In genomic region chr8:12873357-12874046, GRCm38 (mm10) we compare ENCODE assay signal across 8 mouse cellular contexts. TPM values are rescaled to one million over a fixed set of nuclear protein-coding genes. Genes with fewer than 3 reads are reported as not detected.
A peak's percentile ranks its signal among the peaks of the same experiment; 100 is the strongest.
DNase-seq lines count a peak whose midpoint lies in the region; ATAC-seq and TF ChIP-seq lines count a peak whose summit lies in the region.

Gene Mcf2l (plus strand): TSS chr8:12873806.

- H3K4me1 ChIP-seq in embryonic fibroblast, embryonic 13.5 days (ENCODE audit: control insufficient read depth, insufficient read depth, low read length) = no peaks in the 10 kb centered on the region
- peaks cover 20% of the 10 kb centered on the region for H3K4me1 ChIP-seq in lung, embryonic 15.5 days

- no peaks in the 10 kb centered on the region for H3K36me3 ChIP-seq in lung, embryonic 15.5 days

- peak within 1 kb of the TSS; percentile 83 for H3K4me2 ChIP-seq in lung, embryonic 15.5 days

- no peak for TF ChIP-seq CTCF in embryonic fibroblast, embryonic 13.5 days (IDR thresholded peaks at IDR 0.05; ENCODE audit: borderline replicate concordance, insufficient read depth, low read length)

- TF ChIP-seq POLR2A in embryonic fibroblast, embryonic 13.5 days (IDR thresholded peaks at IDR 0.05; ENCODE audit: low read depth, low read length) = no peak

- H3K27ac ChIP-seq in embryonic fibroblast, embryonic 13.5 days (ENCODE audit: insufficient read depth, low read length) = no peak within 1 kb of the TSS
- 0 out of 2 replicates have a peak within 1 kb of the TSS, but pooled peaks have one; percentile 11 for H3K27ac ChIP-seq in lung, embryonic 15.5 days

- H3K9me3 ChIP-seq in lung, embryonic 15.5 days = no peaks in the 10 kb centered on the region

- 2% methylated on average over 30 of the region's 30 CpGs for WGBS in lung, embryonic 15.5 days

- peak within 1 kb of the TSS; percentile 29 for H3K9ac ChIP-seq in lung, embryonic 15.5 days

- intact Hi-C loops in heart, postnatal 10 days (cut with DNase I) = no loop called here

- peak within 1 kb of the TSS; percentile 54 for H3K4me3 ChIP-seq in embryonic fibroblast, embryonic 13.5 days (ENCODE audit: insufficient read depth, low read length)
- peak within 1 kb of the TSS; percentile 52 for H3K4me3 ChIP-seq in lung, embryonic 15.5 days

- ATAC-seq in lung, embryonic 15.5 days (ENCODE audit: borderline replicate concordance, extremely low read depth, low FRiP score, low TSS enrichment) = peak; percentile 71

- peaks cover 4% of the 10 kb centered on the region; the same call in 1 of the 2 replicates for H3K27me3 ChIP-seq in lung, embryonic 15.5 days

- peak; percentile 90 for DNase-seq in Muller cell, postnatal 12 days (ENCODE audit: inconsistent ontology term)
- DNase-seq in brain, adult 2 months (ENCODE audit: low read depth, low spot score) = peak; percentile 83
- DNase-seq in heart, postnatal 10 days = peak; percentile 32 to 50
- DNase-seq in kidney, postnatal 25 days = peak; percentile 80 to 92
- DNase-seq in ovary, postnatal 14 days (ENCODE audit: low spot score) = peak; percentile 26
- no peak for DNase-seq in spleen, postnatal 36 days (ENCODE audit: low spot score in 2 of 2)

RNA-seq across cellular contexts. Expression of gene Mcf2l, which starts in this region (rescaled TPM):
- 3.0 and 6.8 TPM in 2 replicates for polyA plus RNA-seq in embryonic fibroblast, embryonic 13.5 days (2011; ENCODE audit: insufficient read length, low read depth, missing spikeins)
- total RNA-seq in heart, postnatal 10 days (2021) = 10 to 100 TPM; 56.4 to 88.8 TPM
- polyA plus RNA-seq in lung, embryonic 15.5 days (2015; fragmentation: Nextera tagmentation; extraction: Ambion mirVana) = 11.5 and 12.0 TPM in 2 replicates

Comparison
In these comparisons a context has a peak if more than half of its experiments do, and no peak if none do; other contexts are left out.
1. DNase-seq: peak in Muller cell, postnatal 12 days (single experiment), brain, adult 2 months (single experiment), heart, postnatal 10 days (2 of 2), kidney, postnatal 25 days (2 of 2) and ovary, postnatal 14 days (single experiment); none in spleen, postnatal 36 days (0 of 2).